Mouse (Mus musculus) NIH3T3 (cell line): ENCODE results near the gene Tdrd3.

Experiments used
- DNase-seq: peaks from one replicate; pipeline ENCODE4 v3.0.0-alpha.2; 2012; ENCODE audit warnings: low read depth

Gene Tdrd3

DNA sequence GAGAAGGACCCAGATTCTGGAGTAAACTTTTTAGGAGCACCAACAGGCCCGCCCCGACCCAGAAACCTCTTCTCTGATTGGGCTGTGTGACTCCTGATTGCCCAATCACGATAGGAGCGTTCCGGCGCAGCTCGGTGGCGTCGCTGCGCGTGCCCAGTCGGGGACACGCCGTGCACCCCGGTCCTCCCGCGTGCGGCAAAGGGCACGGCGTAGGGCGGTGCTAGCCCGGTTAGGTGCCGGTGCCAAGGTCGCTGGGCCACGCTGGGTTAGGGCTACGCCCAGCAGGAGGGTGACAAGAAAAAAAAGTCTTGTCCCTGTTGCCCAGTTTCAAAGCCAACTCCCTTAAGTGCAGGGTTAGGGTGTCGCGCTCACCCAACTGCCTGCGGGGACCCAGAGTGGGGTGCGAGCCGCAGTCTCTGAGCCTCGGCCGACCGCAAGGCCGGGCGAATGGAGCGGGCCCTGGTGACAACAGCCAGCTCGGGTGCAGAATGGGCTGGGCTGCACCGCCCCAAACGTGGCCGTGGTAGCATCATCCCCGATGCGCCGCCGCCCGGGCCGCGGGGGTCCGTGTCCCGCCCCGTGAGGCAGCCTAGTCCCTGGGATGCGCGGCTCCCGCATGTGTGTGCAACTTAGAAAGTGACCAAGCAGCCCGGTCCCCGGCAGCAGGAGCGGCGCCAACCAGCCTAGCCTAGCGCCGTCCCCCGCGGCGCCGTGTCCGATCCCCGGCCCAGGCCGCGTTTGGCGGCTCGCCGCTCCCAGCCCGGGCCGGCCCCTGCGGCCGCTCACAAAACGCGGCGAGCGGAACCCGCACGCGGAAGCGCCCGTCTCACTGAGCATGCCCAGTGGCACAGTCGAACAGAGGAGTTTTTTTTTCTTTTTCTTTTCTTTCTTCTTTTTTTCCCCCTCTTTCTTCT is at the start of gene Tdrd3:
TSS of gene Tdrd3 (plus strand) at position 832 of the 914 bp plus-strand sequence.
- DNase-seq: peak; percentile 92

DNA sequence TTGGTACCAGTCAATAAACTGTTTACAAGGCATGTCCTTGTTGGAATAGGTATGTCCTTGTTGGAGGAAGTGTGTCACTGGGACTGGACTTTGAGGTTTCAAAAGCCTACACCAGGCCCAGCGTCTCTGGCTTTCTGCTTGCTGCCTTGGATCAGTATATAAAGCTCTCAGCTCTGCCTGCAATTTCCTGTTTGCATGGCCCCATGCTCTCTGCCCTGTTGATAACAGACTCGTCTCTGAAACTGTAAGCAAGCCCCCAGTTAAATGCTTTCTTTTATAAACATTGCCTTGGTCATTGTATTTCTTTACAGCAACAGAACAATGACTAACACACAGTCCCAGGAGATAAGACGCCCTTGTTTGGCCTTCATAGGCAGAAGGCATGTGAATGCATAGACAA is 49.3 kb upstream of the Tdrd3 start:
- no peak for DNase-seq

DNA sequence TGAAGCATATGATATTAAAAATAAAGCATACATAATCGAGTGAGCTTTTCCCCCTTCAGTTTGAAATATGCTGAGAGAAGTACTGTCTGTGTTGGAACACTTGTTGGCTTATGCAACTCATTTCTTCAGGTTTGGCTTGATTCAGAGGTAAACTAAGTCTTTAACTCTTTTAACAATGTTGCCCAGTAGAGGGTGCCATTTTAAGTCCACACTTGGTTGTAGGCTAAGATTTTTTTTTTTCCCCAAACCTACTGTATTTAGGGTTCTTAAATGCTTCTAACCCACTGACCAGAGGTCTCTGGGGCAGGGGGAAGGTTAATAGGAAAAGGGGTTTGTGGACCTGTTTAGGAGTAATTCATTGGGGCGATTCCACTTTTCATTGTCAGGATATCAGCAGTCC is 33.4 kb upstream of the Tdrd3 start:
- no peak for DNase-seq

DNA sequence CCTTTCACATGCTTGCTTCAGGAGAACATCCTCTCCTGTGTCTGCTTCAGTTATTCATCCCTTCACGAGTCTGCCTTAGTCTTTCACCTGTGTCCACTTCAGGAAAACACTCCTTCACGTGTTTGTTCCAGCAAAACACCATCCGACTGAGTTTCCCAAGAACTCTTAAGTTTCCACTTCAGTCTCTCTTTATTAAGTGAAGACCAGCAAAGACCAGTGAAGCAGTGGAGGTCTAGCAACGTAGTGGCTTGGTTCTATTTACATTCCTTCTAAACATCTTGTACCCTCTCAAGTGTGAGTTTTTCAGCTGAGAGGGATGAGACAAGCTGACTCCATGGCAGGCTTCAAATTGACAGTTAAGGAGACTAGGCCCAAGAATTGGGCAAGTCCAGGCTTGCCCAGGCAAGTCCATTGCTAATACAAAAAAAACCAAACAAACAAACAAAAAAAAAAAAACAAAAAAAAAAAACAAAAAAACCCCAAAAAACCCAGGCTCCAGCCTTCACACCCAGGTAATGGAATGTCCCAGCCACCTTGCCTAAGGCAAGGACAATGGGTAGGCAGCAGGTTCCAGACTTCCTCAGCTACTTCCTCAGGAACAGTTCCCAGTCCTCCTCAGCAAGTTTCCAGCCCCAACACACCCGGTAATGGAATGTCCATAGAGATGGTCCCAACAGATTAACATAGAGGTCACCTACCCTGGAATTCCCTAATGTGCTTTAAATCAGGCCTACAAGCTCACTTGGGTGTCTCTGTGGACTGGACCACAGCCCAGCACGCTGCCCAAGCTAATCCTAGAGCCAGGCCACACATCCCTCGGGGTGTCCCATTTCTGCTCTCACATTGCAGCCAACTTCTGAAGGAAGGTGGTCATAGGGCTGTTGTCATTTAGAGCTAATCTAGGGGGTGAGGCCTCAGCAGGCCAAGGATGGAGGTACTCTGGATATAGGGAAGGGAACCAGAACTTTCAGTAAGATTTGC is 31.9 kb upstream of the Tdrd3 start:
- DNase-seq: no peak

DNA sequence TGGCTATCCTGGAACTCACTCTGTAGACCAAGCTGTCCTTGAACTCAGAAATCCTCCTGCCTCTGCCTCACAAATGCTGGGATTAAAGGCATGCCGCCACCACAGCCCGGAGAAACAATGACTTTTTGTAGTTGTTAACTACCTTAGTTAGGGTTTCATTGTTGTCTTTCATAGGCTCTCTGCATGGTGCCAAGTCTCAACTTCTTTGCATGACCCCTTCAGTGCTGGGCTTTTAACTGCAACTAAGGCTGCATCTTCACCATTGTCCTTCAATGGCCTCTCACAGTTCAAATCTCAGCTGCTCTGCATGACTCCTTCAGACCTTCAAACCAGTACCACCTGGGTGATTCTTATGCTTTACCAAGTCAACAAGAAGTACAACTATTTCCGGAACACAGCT is 23.3 kb upstream of the Tdrd3 start:
- DNase-seq: no peak

GRCm38 (mm10) chr14:87396643-87397042 is 19.8 kb upstream of the Tdrd3 start:
- no peak for DNase-seq

GRCm38 (mm10) chr14:87415486-87415807 is 992 bp upstream of the Tdrd3 start:
- no peak for DNase-seq

- DNase-seq: peak; percentile 62
Observed at GRCm38 (mm10) chr14:87416755-87417690, 584 bp downstream of the Tdrd3 start.

- peak; percentile 27 for DNase-seq
Observed at GRCm38 (mm10) chr14:87417691-87418070, 1.2 kb downstream of the Tdrd3 start.

DNA sequence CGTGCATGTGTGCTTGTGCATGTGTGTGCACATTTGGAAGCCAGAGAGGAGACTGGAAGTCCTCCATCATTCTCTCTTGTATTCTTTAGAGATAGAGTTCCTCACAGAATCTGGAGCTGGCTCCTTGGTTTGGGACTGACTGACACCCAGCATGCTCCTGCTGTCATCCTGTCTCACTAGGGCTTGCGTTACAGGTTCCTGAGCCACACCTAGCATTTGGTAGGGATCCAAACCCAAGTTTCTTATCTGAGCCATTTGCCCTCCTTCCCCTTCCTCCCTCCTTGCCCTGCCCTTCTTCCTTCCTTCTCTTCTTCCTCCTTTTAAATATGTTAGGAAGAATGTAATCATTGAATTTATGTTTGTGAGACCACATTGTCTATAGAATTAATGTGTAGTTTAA is 3.3 kb downstream of the Tdrd3 start:
- no peak for DNase-seq

DNA sequence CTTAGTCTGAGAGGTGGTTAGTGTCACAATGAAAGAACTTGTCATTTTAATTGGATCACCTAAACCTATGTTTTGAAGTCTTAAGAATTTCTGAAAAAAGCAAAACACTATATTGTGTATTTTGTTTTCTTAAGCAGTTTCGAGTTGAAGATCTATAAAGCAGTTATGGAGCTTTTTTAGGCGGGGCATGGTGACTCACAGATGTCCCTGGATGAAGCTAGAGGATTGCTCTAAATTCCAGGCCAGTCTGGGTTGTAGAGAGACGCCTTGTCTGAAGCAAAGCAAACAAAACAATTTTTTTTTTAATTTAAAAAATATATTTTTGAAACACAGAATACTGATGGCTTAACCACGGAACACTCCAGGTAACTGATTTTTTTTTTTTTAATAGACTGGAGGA is 4.1 kb downstream of the Tdrd3 start:
- peak; percentile 17 for DNase-seq

DNA sequence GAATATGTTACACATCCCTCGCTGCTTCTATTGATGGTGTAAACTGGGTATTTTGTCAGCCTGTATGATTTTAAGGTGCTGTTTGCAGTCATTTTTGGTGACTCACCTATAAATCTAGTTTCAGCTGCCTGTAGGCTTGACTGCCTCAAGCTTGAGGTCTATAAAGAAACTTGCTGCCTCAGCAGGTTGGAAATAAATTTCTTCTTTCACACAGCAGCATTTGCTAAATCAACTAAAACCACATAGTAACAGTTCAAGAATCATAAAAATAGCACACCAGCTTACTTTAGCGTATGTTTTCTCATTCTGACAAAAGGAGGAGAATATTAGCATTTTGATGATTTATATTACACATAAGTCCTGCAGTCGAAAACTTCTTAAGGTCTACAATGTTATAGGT is 6.0 kb downstream of the Tdrd3 start:
- DNase-seq: no peak

DNA sequence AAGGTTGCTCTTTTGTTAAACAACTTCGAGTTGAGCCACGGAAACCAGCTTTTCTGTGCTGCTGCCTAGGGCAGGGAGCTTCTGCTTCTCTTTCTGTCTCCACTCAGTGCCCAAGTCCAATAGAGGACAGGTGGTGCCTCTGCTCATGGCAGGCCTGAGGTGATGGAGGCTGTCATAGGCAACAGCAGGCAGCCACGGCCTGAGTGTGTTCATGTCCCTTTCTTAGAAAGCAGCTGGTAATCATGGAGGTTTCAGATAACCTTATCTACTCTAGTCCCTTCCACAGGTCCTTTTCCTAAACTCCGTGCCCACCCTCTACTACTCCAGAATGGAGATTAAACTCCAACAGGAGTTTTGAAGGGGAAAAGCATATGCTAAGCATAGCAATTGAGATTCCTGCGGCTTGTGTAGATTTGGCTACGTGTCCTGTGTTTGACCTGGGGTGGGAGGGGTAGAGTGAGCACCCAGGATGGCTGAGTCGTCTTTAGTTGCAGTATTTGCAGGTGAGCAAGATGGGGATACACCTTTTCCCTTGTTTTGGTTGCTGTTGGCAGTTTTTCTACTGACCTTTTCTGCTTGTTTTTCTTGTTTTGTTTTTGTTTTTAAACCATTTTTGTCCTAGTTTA is 10.0 kb downstream of the Tdrd3 start:
- no peak for DNase-seq

- DNase-seq: no peak
Observed at GRCm38 (mm10) chr14:87427032-87427431, 10.6 kb downstream of the Tdrd3 start.

DNA sequence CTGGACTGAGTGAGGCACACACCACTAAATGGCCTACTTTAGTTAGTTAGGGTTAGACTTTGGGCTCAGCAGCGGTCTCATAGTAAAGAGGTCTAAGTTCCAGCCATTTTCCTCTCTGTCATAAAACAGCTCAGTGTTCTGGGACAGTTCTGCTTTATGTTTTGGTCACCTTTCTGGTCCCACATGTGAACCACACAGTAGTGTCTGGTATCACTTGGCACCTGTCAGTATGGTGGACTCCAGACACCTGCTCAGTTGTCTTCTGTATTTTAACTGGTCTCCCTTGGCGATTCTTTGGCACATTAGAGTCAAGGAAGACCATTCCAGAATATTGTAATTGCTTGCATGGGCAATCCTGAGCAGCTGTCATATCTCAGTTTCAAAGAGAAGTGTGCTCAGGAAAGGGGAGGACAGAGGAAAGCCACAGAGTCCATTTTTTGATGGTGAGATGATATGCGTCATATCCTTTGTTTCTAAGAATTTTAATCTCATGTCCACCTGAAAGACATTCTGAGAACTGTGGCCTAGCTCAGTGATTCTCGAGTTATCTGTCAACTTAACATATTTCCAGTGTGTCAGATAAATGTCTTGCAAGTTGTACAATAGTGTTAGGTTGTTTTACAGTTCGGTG is 11.3 kb downstream of the Tdrd3 start:
- DNase-seq: no peak

DNA sequence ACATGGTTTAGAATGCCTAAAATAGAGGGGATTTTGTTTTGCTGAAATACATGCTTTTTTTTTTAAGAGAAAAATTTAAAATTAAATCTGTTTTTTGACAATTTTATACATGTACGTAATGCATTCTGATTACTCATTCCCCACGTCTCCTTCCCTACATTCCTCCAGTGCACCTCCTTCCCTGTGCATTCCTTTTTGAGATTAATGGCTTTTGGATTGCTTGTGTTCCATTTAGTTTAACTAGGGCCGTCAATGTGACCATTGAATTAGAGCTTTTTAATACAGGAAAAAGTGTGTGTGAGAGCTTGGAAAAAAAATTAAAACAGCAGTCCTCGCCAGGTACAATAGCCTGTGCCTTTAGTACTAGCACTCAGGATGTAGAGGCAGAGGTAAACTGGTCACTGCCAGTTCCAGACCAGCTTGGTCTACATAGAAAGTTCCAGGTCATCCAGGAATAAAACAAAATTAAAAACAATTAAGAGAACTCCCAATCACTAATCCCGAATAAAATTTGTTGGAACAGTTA is 17.0 kb downstream of the Tdrd3 start:
- no peak for DNase-seq

GRCm38 (mm10) chr14:87435382-87435781 is 18.9 kb downstream of the Tdrd3 start:
- DNase-seq: no peak

GRCm38 (mm10) chr14:87439721-87440120 is 23.3 kb downstream of the Tdrd3 start:
- peak; percentile 3 for DNase-seq

GRCm38 (mm10) chr14:87446331-87446913 is 30.0 kb downstream of the Tdrd3 start:
- no peak for DNase-seq
